Mouse (Mus musculus): ENCODE results near the gene Pfn3. TPM values are rescaled to one million over a fixed set of nuclear protein-coding genes. Genes with fewer than 3 reads are reported as not detected.

Pfn3 gene
- total and polyA plus RNA-seq, 3 experiments, result not detected

GRCm38 (mm10) chr13:55408546-55409120, 6.4 kb downstream of the Pfn3 start:
- no peak for DNase-seq (ENCODE audit: low read depth, low spot score)
- H3K27me3 ChIP-seq (ENCODE audit: control insufficient read depth in 1 of 2, insufficient read depth in 2 of 2, low read length in 2 of 2), result no peaks in the 10 kb centered on the region
- H3K36me3 ChIP-seq (ENCODE audit: control insufficient read depth in 1 of 2, insufficient read depth in 2 of 2, low read length in 2 of 2), result peaks cover 0 to 7% of the 10 kb centered on the region in 2 experiments; a peak in 2 of 4 replicates
- no peak overlapping the region for H3K9ac ChIP-seq (ENCODE audit: control insufficient read depth, low read depth, low read length, poor library complexity, severe bottlenecking)
- no peak for TF ChIP-seq TBP (IDR thresholded peaks at IDR 0.05; ENCODE audit: low read depth, low read length)
- no peak for TF ChIP-seq E2F4 (IDR thresholded peaks at IDR 0.05; ENCODE audit: borderline replicate concordance, low read depth, low read length)
- no peak for TF ChIP-seq ETS1 (IDR thresholded peaks at IDR 0.05; ENCODE audit: low read depth, low read length)
- no peak for TF ChIP-seq CHD1 (IDR thresholded peaks at IDR 0.05; ENCODE audit: low read depth, low read length)
- no peak for TF ChIP-seq MXI1 (IDR thresholded peaks at IDR 0.05; ENCODE audit: low read depth, low read length)
- no peak overlapping the region for H3K27ac ChIP-seq (ENCODE audit: control insufficient read depth, low read depth, low read length)
- H3K79me2 ChIP-seq (ENCODE audit: control insufficient read depth, insufficient read depth, low read length, poor library complexity), result no peaks in the 10 kb centered on the region
- peaks cover 0 to 13% of the 10 kb centered on the region in 2 experiments; a peak in 2 of 4 replicates for H3K4me1 ChIP-seq (ENCODE audit: control insufficient read depth in 1 of 2, insufficient read depth in 2 of 2, low read length in 2 of 2)
- H3K4me3 ChIP-seq (ENCODE audit: control insufficient read depth in 1 of 2, insufficient read depth in 1 of 2, low read depth in 2 of 2, low read length in 2 of 2), result no peak overlapping the region
- no peaks in the 10 kb centered on the region for H3K9me3 ChIP-seq (replicated peaks; ENCODE audit: insufficient read depth, low read length)

- Histone ChIP-seq H3K9me3 (replicated peaks; ENCODE audit: insufficient read depth, low read length) (no peaks in the 10 kb centered on the region), H3K27me3 (ENCODE audit: control insufficient read depth in 1 of 2, insufficient read depth in 2 of 2, low read length in 2 of 2) (no peaks in the 10 kb centered on the region), H3K27ac (ENCODE audit: control insufficient read depth, low read depth, low read length) (no peak overlapping the region), H3K9ac (ENCODE audit: control insufficient read depth, low read depth, low read length, poor library complexity, severe bottlenecking) (no peak overlapping the region), H3K4me3 (ENCODE audit: control insufficient read depth in 1 of 2, insufficient read depth in 1 of 2, low read depth in 2 of 2, low read length in 2 of 2) (no peak overlapping the region), H3K36me3 (ENCODE audit: control insufficient read depth in 1 of 2, insufficient read depth in 2 of 2, low read length in 2 of 2) (no peaks in the 10 kb centered on the region; a peak in 1 of 4 replicates), H3K4me1 (ENCODE audit: control insufficient read depth in 1 of 2, insufficient read depth in 2 of 2, low read length in 2 of 2) (0 out of 4 replicates have a peak, but pooled peaks cover 0 to 3% of the 10 kb centered on the region in 2 experiments), H3K79me2 (ENCODE audit: control insufficient read depth, insufficient read depth, low read length, poor library complexity) (no peaks in the 10 kb centered on the region)
- DNase-seq (ENCODE audit: low read depth, low spot score), result no peak
- no peak for TF ChIP-seq MAZ (IDR thresholded peaks at IDR 0.05; ENCODE audit: low read depth, low read length)
- TF ChIP-seq CHD1 (IDR thresholded peaks at IDR 0.05; ENCODE audit: low read depth, low read length), result no peak
- no peak for TF ChIP-seq E2F4 (IDR thresholded peaks at IDR 0.05; ENCODE audit: borderline replicate concordance, low read depth, low read length)
- no peak for TF ChIP-seq ETS1 (IDR thresholded peaks at IDR 0.05; ENCODE audit: low read depth, low read length)
- TF ChIP-seq SIN3A (IDR thresholded peaks at IDR 0.05; ENCODE audit: low read length), result no peak
- no peak for TF ChIP-seq ZKSCAN1 (IDR thresholded peaks at IDR 0.05; ENCODE audit: low read depth, low read length)
- no peak for TF ChIP-seq NELFE (IDR thresholded peaks at IDR 0.05; ENCODE audit: low read depth, low read length)
- TF ChIP-seq ZC3H11A (IDR thresholded peaks at IDR 0.05; ENCODE audit: low read depth, low read length), result no peak
- no peak for TF ChIP-seq ELF1 (IDR thresholded peaks at IDR 0.05; ENCODE audit: low read depth, low read length)
- TF ChIP-seq SMC3 (IDR thresholded peaks at IDR 0.05; ENCODE audit: low read depth, low read length), result no peak
- no peak for TF ChIP-seq MAX (IDR thresholded peaks at IDR 0.05; ENCODE audit: low read length)
- no peak for TF ChIP-seq GABPA (IDR thresholded peaks at IDR 0.05; ENCODE audit: low read depth, low read length)
- TF ChIP-seq TCF12 (IDR thresholded peaks at IDR 0.05; ENCODE audit: low read depth, low read length), result no peak
- TF ChIP-seq HCFC1 (IDR thresholded peaks at IDR 0.05; ENCODE audit: low read depth, low read length), result no peak
- TF ChIP-seq POLR2AphosphoS2 (IDR thresholded peaks at IDR 0.05; ENCODE audit: low read length), result no peak
- TF ChIP-seq RAD21 (IDR thresholded peaks at IDR 0.05; ENCODE audit: low read depth, low read length), result no peak
- no peak for TF ChIP-seq ZNF384 (IDR thresholded peaks at IDR 0.05; ENCODE audit: low read depth, low read length)
- no peak for TF ChIP-seq POLR2A (IDR thresholded peaks at IDR 0.05; ENCODE audit: control insufficient read depth in 1 of 2, insufficient read depth in 1 of 2, low read depth in 1 of 2, low read length in 2 of 2, poor library complexity in 1 of 2)
Measured at GRCm38 (mm10) chr13:55407341-55407740, 7.7 kb downstream of the Pfn3 start.

All from MEL (cell line).